Mouse (Mus musculus) liver, embryonic 16.5 days (tissue): Measurements from ENCODE around the gene Slc35f6. TPM values are rescaled to one million over a fixed set of nuclear protein-coding genes. Genes with fewer than 3 reads are reported as not detected.

Experiments
- ATAC-seq: fragments of 200-750 bp; cut with Nextera tagmentation; 2 replicates; pipeline ENCODE4 v1.8.0; 2017; ENCODE audit warnings: low read depth, mild to moderate bottlenecking, moderate number of reproducible peaks, moderate library complexity
- H3K27ac ChIP-seq: fragments of 300-500 bp; sonication (generic); 2 replicates; pipeline ENCODE4 v1.5.1; 2014; ENCODE audit warnings: mild to moderate bottlenecking, low read length
- H3K27me3 ChIP-seq: fragments of 300-500 bp; sonication (generic); 2 replicates; pipeline ENCODE4 v1.6.1; 2014; ENCODE audit warnings: low read depth, low read length, mixed read lengths; ENCODE audit not compliant: control insufficient read depth, insufficient read depth
- H3K36me3 ChIP-seq: fragments of 300-500 bp; sonication (generic); 2 replicates; pipeline ENCODE4 v1.6.1; 2014; ENCODE audit warnings: mild to moderate bottlenecking; ENCODE audit not compliant: control insufficient read depth, insufficient read depth
- H3K4me1 ChIP-seq: fragments of 300-500 bp; sonication (generic); 2 replicates; pipeline ENCODE4 v1.6.1; 2014; ENCODE audit warnings: low read depth, low read length, mixed read lengths; ENCODE audit not compliant: control insufficient read depth
- H3K4me2 ChIP-seq: fragments of 300-500 bp; sonication (generic); 2 replicates; pipeline ENCODE4 v1.6.1; 2014; ENCODE audit warnings: low read depth, low read length, mixed read lengths
- H3K4me3 ChIP-seq: fragments of 300-500 bp; sonication (generic); 2 replicates; pipeline ENCODE4 v1.5.1; 2014; ENCODE audit warnings: low read depth, mild to moderate bottlenecking, low read length
- H3K9ac ChIP-seq: fragments of 300-500 bp; sonication (generic); 2 replicates; pipeline ENCODE4 v1.6.1; 2014; ENCODE audit warnings: low read depth, low read length
- H3K9me3 ChIP-seq: fragments of 300-500 bp; sonication (generic); replicated peaks from 2 replicates; pipeline ENCODE4 v1.6.1; 2016; ENCODE audit warnings: low read length; ENCODE audit not compliant: control insufficient read depth
- WGBS: fragments of 180-500 bp; shearing (Covaris S2); extraction: QIAGEN DNeasy Blood & Tissue Kit; methylation state at CpG from one replicate; pipeline ENCODE4 v1.1.7; 2014; ENCODE audit not compliant: insufficient replicate concordance; 5-methylcytosine and 5-hydroxymethylcytosine counted together
- polyA plus RNA-seq: library from polyadenylated mRNA; unstranded; fragments of >200 nt; fragmentation: Nextera tagmentation; extraction: Ambion mirVana; gene quantifications from 2 replicates; pipeline ENCODE4 v1.2.1, GENCODE M21; 2015

Gene Slc35f6
- polyA plus RNA-seq, 1 experiment from 2014 or later, result 10.5 TPM

DNA sequence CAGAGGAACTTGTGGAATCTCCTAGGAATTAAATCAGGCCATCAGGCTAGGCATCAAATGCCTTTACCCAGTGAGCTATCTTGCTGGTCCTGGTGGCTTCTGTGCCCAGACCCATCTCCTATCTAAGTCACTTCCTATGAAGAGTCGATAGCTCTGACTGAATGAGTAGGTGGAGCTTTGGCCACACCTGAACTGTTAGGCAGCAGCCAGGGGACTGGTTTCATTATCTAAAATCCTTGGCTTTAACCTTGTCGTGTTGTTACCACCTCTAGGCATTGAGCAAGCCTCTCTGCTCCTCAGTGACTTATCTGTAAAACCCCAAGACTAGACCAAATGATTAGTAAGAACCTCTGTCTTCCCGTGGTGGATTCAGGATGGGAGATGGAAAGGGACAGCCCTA, 30.4 kb upstream of the Slc35f6 start:
- no peak overlapping the region for H3K9ac ChIP-seq
- H3K9me3 ChIP-seq, result no peaks in the 10 kb centered on the region
- H3K27me3 ChIP-seq, result peaks cover 18% of the 10 kb centered on the region
- H3K36me3 ChIP-seq, result no peaks in the 10 kb centered on the region
- ATAC-seq, result no peak
- no peak overlapping the region for H3K4me3 ChIP-seq
- H3K27ac ChIP-seq, result no peak overlapping the region
- WGBS, result 5% methylated on average over 3 of the region's 3 CpGs
- peaks cover 15% of the 10 kb centered on the region for H3K4me1 ChIP-seq
- H3K4me2 ChIP-seq, result 0 out of 2 replicates have a peak overlapping the region, but pooled peaks have one; percentile 4

DNA sequence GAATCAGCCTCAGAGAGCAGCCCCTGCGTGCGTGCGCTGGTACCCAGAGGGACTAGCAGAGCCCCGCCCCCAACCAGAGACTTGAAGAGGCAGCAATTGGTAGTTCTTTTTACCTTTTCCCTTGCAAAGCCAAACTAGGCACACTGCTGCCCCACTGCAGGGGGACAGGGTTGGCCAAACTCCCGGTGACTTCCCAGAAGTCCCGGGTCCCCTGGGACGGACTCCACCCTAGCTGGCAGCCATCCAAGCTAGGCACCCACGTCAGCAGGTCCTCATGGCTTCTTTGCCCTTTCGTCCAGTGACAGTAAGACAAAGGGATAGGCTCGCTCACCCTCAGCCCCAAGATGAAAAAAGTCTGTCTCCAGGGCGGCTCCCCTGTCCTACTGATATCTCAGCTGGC, 29.9 kb upstream of the Slc35f6 start:
- H3K27ac ChIP-seq, result no peak overlapping the region
- no peak overlapping the region for H3K4me3 ChIP-seq
- peak; percentile 49; the same call in 1 of the 2 replicates for ATAC-seq
- H3K9me3 ChIP-seq, result no peaks in the 10 kb centered on the region
- H3K36me3 ChIP-seq, result no peaks in the 10 kb centered on the region
- 29% methylated on average over 11 of the region's 11 CpGs for WGBS
- H3K9ac ChIP-seq, result no peak overlapping the region
- H3K4me1 ChIP-seq, result peaks cover 18% of the 10 kb centered on the region
- H3K4me2 ChIP-seq, result no peak overlapping the region
- peaks cover 23% of the 10 kb centered on the region for H3K27me3 ChIP-seq

DNA sequence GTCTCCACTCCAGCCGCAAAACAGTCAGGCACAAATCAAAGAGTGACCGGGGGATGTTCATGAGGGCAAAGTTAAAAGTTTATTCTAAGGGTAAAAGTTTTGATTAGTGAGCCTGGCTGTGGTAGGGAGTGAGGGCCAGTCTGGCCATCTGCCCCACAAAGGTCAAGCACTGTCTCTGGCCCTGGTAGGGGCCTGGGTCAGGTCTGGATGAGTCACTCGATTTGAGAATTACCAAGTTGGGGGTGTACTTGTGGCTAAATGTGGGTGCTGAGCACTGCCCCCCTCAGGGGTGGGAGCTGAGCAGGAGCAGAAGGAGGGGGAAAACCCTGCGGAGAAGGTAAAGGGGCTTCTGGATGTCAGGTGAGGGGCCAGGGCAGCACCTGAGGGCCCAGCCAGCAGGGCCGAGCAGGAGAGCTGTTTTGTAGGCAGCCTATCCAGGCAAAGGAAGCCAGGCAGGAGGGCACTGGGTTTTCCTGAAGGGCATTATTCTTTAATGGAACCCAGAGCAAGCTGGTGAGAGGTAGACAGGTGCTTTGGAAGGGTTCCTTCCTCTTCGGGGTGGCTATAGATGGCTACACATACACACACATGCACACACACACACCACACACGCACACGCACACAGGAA, 29.2 kb upstream of the Slc35f6 start:
- no peak overlapping the region for H3K27ac ChIP-seq
- H3K4me1 ChIP-seq, result peaks cover 18% of the 10 kb centered on the region
- 64% methylated on average over 8 of the region's 8 CpGs for WGBS
- no peak overlapping the region for H3K4me3 ChIP-seq
- H3K9ac ChIP-seq, result no peak overlapping the region
- H3K9me3 ChIP-seq, result no peaks in the 10 kb centered on the region
- H3K36me3 ChIP-seq, result no peaks in the 10 kb centered on the region
- H3K4me2 ChIP-seq, result no peak overlapping the region
- peaks cover 25% of the 10 kb centered on the region for H3K27me3 ChIP-seq
- no peak for ATAC-seq

DNA sequence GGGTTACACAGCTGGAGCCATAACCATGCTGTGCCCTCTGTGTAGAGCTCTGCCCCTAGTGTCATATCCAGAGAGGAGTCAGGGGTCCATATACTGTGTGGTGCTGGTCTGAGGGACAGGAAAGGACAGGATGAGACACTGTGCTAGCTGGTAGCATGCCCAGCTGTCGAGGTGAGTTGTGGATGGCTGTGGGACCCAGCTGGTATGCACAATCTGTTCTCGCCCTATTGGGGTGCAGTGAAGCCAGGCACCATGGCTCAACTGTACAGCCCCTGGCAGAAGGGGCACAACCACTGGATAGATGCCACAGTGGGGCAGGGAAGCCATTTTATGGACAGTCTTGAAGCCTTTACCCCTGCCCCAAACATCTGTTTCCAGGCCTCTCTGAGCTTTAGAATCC, 28.5 kb upstream of the Slc35f6 start:
- H3K4me1 ChIP-seq, result peaks cover 15% of the 10 kb centered on the region
- no peaks in the 10 kb centered on the region for H3K36me3 ChIP-seq
- no peak for ATAC-seq
- H3K27me3 ChIP-seq, result peaks cover 27% of the 10 kb centered on the region
- no peaks in the 10 kb centered on the region for H3K9me3 ChIP-seq
- H3K27ac ChIP-seq, result no peak overlapping the region
- H3K9ac ChIP-seq, result no peak overlapping the region
- H3K4me3 ChIP-seq, result no peak overlapping the region
- no peak overlapping the region for H3K4me2 ChIP-seq
- 29% methylated on average over 2 of the region's 2 CpGs for WGBS

DNA sequence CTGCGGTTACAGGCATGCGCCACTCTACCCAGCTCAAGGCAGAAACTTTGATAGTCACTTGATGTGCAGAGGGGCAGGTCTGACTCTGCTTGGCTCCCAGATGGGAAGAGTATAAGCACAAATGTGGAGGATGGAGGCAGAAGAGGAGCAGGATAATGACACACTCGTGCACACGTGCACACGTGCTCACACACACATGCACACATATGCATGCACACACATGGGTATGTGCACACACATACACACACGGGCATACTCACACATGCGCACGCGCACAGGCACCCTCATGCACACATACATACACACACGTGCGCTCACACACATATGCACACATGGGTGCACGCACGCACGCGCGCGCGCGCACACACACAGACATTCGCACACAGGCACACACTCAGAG, 27.2 kb upstream of the Slc35f6 start:
- H3K27ac ChIP-seq, result no peak overlapping the region
- no peak overlapping the region for H3K9ac ChIP-seq
- H3K36me3 ChIP-seq, result no peaks in the 10 kb centered on the region
- no peak overlapping the region for H3K4me3 ChIP-seq
- no peaks in the 10 kb centered on the region for H3K9me3 ChIP-seq
- no peak for ATAC-seq
- H3K4me1 ChIP-seq, result peaks cover 10% of the 10 kb centered on the region
- H3K27me3 ChIP-seq, result peaks cover 28% of the 10 kb centered on the region
- 90% methylated on average over 20 of the region's 20 CpGs for WGBS
- no peak overlapping the region for H3K4me2 ChIP-seq

DNA sequence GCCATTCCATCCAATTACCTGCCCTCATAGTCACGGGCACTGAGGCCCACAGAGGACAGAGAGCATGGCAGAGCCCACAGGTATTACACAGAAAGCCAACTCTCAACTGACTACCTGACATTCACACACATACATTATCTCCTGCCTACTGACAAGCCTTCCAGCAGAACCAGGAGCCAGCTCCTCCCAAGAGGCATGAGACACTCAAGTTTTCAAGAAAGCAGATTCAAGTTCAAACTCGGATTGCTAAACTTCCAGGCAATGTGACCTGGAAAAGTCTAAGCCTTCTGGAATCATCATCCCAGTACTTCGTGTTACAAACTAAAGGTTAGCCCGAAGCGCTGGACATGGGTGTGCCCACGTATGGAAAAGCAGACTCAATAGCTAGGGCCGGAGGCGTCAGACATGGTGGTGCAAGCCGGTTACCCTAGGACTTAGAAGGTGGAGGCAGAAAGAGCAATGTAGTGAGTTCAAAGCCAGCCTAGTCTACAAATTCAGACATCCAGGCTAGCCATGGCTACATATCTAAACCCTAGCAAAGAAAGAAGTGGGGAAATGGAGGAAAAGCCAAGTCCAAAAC, 26.4 kb upstream of the Slc35f6 start:
- no peak for ATAC-seq
- H3K9me3 ChIP-seq, result no peaks in the 10 kb centered on the region
- H3K36me3 ChIP-seq, result no peaks in the 10 kb centered on the region
- no peak overlapping the region for H3K4me3 ChIP-seq
- H3K4me2 ChIP-seq, result no peak overlapping the region
- H3K4me1 ChIP-seq, result peaks cover 10% of the 10 kb centered on the region
- peaks cover 28% of the 10 kb centered on the region for H3K27me3 ChIP-seq
- WGBS, result 73% methylated on average over 9 of the region's 9 CpGs
- H3K27ac ChIP-seq, result no peak overlapping the region
- no peak overlapping the region for H3K9ac ChIP-seq

DNA sequence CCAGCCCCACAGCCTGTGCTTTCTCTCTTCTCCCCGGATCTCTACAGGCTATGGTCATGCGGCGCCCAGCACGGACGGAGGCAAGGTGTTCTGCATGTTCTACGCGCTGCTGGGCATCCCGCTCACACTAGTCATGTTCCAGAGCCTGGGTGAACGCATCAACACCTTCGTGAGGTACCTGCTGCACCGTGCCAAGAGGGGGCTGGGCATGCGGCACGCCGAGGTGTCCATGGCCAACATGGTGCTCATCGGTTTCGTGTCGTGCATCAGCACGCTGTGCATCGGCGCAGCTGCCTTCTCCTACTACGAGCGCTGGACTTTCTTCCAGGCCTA, 25.9 kb upstream of the Slc35f6 start:
- Histone ChIP-seq H3K4me2 (0 out of 2 replicates have a peak overlapping the region, but pooled peaks have one; percentile 42), H3K9ac (no peak overlapping the region), H3K4me1 (peaks cover 7% of the 10 kb centered on the region), H3K27ac (no peak overlapping the region), H3K4me3 (no peak overlapping the region; the same call in 1 of the 2 replicates), H3K9me3 (no peaks in the 10 kb centered on the region), H3K27me3 (peaks cover 28% of the 10 kb centered on the region), H3K36me3 (no peaks in the 10 kb centered on the region)
- no peak for ATAC-seq
- WGBS, result 44% methylated on average over 22 of the region's 22 CpGs

DNA sequence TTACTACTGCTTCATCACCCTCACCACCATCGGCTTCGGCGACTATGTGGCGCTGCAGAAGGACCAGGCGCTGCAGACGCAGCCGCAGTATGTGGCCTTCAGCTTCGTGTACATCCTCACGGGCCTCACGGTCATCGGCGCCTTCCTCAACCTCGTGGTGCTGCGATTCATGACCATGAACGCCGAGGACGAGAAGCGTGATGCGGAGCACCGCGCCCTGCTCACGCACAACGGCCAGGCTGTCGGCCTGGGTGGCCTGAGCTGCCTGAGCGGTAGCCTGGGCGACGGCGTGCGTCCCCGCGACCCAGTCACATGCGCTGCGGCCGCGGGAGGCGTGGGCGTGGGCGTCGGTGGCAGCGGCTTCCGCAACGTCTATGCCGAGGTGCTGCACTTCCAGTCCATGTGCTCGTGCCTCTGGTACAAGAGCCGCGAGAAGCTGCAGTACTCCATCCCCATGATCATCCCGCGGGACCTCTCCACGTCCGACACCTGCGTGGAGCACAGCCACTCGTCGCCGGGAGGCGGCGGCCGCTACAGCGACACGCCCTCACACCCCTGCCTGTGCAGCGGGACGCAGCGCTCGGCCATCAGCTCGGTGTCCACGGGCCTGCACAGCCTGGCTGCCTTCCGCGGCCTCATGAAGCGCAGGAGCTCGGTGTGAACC, 25.4 kb upstream of the Slc35f6 start:
- 4% methylated on average over 69 of the region's 69 CpGs for WGBS
- Histone ChIP-seq H3K4me2 (peak overlapping the region; percentile 42), H3K27me3 (peaks cover 28% of the 10 kb centered on the region), H3K4me1 (peaks cover 7% of the 10 kb centered on the region), H3K27ac (no peak overlapping the region), H3K9me3 (no peaks in the 10 kb centered on the region), H3K9ac (no peak overlapping the region), H3K4me3 (peak overlapping the region; percentile 25), H3K36me3 (no peaks in the 10 kb centered on the region)
- no peak for ATAC-seq

DNA sequence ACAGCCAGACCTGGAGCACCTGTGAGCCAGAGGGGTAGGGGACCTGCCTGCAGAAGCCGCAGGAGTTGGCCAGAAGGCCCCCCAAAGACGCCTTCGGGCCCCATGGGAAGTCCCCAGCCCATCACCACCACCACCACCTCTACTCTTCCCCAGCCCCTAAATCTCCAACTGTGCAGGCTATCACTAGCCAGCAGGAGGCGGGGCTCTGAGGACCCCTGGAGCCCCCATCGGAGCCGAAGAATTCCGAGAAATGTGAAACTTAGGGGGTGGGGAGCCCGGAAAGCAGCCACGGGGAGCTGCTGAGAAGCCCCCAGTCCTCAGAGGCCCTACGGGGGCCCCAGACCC, 24.9 kb upstream of the Slc35f6 start:
- H3K27me3 ChIP-seq, result peaks cover 28% of the 10 kb centered on the region
- H3K36me3 ChIP-seq, result no peaks in the 10 kb centered on the region
- H3K4me2 ChIP-seq, result peak overlapping the region; percentile 42
- H3K27ac ChIP-seq, result no peak overlapping the region
- ATAC-seq, result no peak
- no peak overlapping the region for H3K9ac ChIP-seq
- no peaks in the 10 kb centered on the region for H3K9me3 ChIP-seq
- 6% methylated on average over 10 of the region's 10 CpGs for WGBS
- peak overlapping the region; percentile 25; the same call in 1 of the 2 replicates for H3K4me3 ChIP-seq
- H3K4me1 ChIP-seq, result peaks cover 7% of the 10 kb centered on the region
